Mouse (Mus musculus): ENCODE measurements around the gene Snx29. TPM values are rescaled to one million over a fixed set of nuclear protein-coding genes. Genes with fewer than 3 reads are reported as not detected.

The Snx29 gene
- total and polyA plus RNA-seq, 3 experiments: 1.2 to 3.2 (median 3.1) TPM

- H3K9me3 ChIP-seq (replicated peaks; ENCODE audit: low read length): no peaks in the 10 kb centered on the region
- dilution Hi-C loops (cut with MboI; ENCODE audit: extremely low pct_ligation_motif_present, extremely low pct_unique_long_range_greater_than_20kb, low sequenced_read_pairs) (no loop called here), in situ Hi-C loops (cut with MboI; ENCODE audit: low pct_ligation_motif_present, low pct_unique_long_range_greater_than_20kb, low sequenced_read_pairs) (no loop called here)
- DNase-seq (ENCODE audit: extremely low read depth): no peak
- no peak overlapping the region for H3K4me3 ChIP-seq (replicated peaks in 1 of 3; ENCODE audit: low read depth in 2 of 3, low read length in 2 of 3, poor library complexity in 1 of 3)
- H3K27ac ChIP-seq (ENCODE audit: insufficient read depth, low read depth): no peak overlapping the region
- H3K79me2 ChIP-seq (replicated peaks; ENCODE audit: control insufficient read depth, extremely low read depth, insufficient read depth, poor library complexity, severe bottlenecking): no peaks in the 10 kb centered on the region
- H3K9ac ChIP-seq (ENCODE audit: insufficient read depth, low read depth): no peak overlapping the region
- no peaks in the 10 kb centered on the region for H3K36me3 ChIP-seq (replicated peaks in 1 of 2; ENCODE audit: control insufficient read depth in 1 of 2, insufficient read depth in 1 of 2, low read length in 1 of 2)
- H3K4me1 ChIP-seq (ENCODE audit: control insufficient read depth in 1 of 2, insufficient read depth in 2 of 2): peaks cover 0 to 9% of the 10 kb centered on the region in 2 experiments; a peak in 2 of 4 replicates
- H3K27me3 ChIP-seq (replicated peaks): no peaks in the 10 kb centered on the region
- H3K4me2 ChIP-seq (ENCODE audit: insufficient read depth, low read depth, poor library complexity, severe bottlenecking): no peak overlapping the region
- TF ChIP-seq USF2 (conservative IDR thresholded peaks at IDR 0.05; ENCODE audit: low read depth, low read length) (no peak), MXI1 (IDR thresholded peaks at IDR 0.05; ENCODE audit: low read depth, low read length) (no peak), ZC3H11A (IDR thresholded peaks at IDR 0.05; ENCODE audit: low read depth, low read length) (no peak), ZNF384 (IDR thresholded peaks at IDR 0.05; ENCODE audit: low read depth, low read length) (no peak), MAFK (IDR thresholded peaks at IDR 0.05; ENCODE audit: insufficient replicate concordance, low read length) (no peak), POLR2AphosphoS2 (IDR thresholded peaks at IDR 0.05; ENCODE audit: low read depth, low read length) (no peak), NRF1 (IDR thresholded peaks at IDR 0.05; ENCODE audit: low read depth, low read length) (no peak), CTCF (conservative IDR thresholded peaks at IDR 0.05 in 1 of 2, IDR thresholded peaks at IDR 0.05 in 1 of 2; ENCODE audit: low read depth in 2 of 2, low read length in 2 of 2) (no peak), ELF1 (IDR thresholded peaks at IDR 0.05; ENCODE audit: low read depth, low read length) (no peak), RCOR1 (conservative IDR thresholded peaks at IDR 0.05; ENCODE audit: low read depth, low read length) (no peak), BHLHE40 (IDR thresholded peaks at IDR 0.05; ENCODE audit: low read depth, low read length) (no peak), ZKSCAN1 (IDR thresholded peaks at IDR 0.05; ENCODE audit: borderline replicate concordance, low read depth, low read length) (no peak), POLR2A (IDR thresholded peaks at IDR 0.05; ENCODE audit: low read depth, low read length) (no peak), EP300 (IDR thresholded peaks at IDR 0.05; ENCODE audit: low read length) (no peak)
Observed at GRCm38 (mm10) chr16:11541769-11542168, 219.1 kb downstream of the Snx29 start.

DNA sequence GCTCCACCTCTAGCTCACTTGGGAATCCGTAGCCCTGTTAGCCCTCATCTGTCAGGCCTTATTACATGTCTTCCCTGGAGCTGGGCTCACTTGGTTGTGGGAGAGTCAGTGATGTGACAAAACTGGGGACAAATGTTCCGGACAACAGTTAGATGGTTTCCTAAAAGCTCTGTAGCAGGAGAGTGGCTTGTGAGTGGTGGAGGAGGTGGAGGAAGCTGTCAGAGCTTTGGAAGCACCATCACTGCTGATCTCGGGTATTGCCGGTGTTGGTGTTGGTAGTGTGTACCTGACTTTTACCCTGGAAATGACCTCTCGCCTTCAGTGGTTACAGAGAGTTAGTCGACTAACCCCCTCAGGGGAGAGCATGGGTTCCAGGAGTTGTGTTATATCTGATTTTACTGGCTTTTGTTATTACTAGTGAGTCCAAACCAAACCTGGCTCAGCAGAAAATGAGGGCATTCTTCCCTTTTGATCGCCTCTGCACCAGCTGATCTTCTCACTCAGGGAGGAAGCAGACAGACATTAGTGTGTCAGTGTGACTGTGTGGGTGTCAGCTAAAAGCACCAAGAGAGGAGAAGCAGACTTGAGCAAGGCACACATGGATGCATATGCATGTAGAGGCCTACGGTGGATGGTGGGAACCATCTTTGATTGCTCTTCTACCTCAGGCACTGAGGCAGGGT is 227.5 kb downstream of the Snx29 start:
- Histone ChIP-seq H3K27ac (ENCODE audit: insufficient read depth, low read depth) (no peak overlapping the region), H3K9ac (ENCODE audit: insufficient read depth, low read depth) (no peak overlapping the region), H3K4me1 (ENCODE audit: control insufficient read depth in 1 of 2, insufficient read depth in 2 of 2) (peaks cover 2 to 7% of the 10 kb centered on the region in 2 experiments; a peak in 2 of 4 replicates), H3K4me2 (ENCODE audit: insufficient read depth, low read depth, poor library complexity, severe bottlenecking) (no peak overlapping the region), H3K36me3 (replicated peaks in 1 of 2; ENCODE audit: control insufficient read depth in 1 of 2, insufficient read depth in 1 of 2, low read length in 1 of 2) (no peaks in the 10 kb centered on the region), H3K4me3 (replicated peaks in 1 of 3; ENCODE audit: low read depth in 2 of 3, low read length in 2 of 3, poor library complexity in 1 of 3) (no peak overlapping the region), H3K9me3 (replicated peaks; ENCODE audit: low read length) (no peaks in the 10 kb centered on the region), H3K79me2 (replicated peaks; ENCODE audit: control insufficient read depth, extremely low read depth, insufficient read depth, poor library complexity, severe bottlenecking) (no peaks in the 10 kb centered on the region), H3K27me3 (replicated peaks) (no peaks in the 10 kb centered on the region)
- DNase-seq (ENCODE audit: extremely low read depth): no peak
- TF ChIP-seq MYC (IDR thresholded peaks at IDR 0.05; ENCODE audit: low read depth, low read length): no peak
- TF ChIP-seq SMC3 (IDR thresholded peaks at IDR 0.05; ENCODE audit: low read depth, low read length): no peak
- TF ChIP-seq CTCF (conservative IDR thresholded peaks at IDR 0.05 in 1 of 2, IDR thresholded peaks at IDR 0.05 in 1 of 2; ENCODE audit: low read depth in 2 of 2, low read length in 2 of 2): no peak
- TF ChIP-seq CHD1 (IDR thresholded peaks at IDR 0.05; ENCODE audit: low read depth, low read length): no peak
- TF ChIP-seq GABPA (IDR thresholded peaks at IDR 0.05; ENCODE audit: insufficient replicate concordance, low read depth, low read length): no peak
- dilution Hi-C loops (cut with MboI; ENCODE audit: extremely low pct_ligation_motif_present, extremely low pct_unique_long_range_greater_than_20kb, low sequenced_read_pairs): no loop called here
- in situ Hi-C loops (cut with MboI; ENCODE audit: low pct_ligation_motif_present, low pct_unique_long_range_greater_than_20kb, low sequenced_read_pairs): no loop called here

Measured in CH12.LX (cell line).